Mouse (Mus musculus) E14TG2a.4 (cell line): ENCODE results near the gene Ppm1h.

Experiments
- CTCF ChIP-seq: conservative IDR thresholded peaks from 2 replicates; pipeline ENCODE4 v1.5.1; 2014; ENCODE audit warnings: low read length
- POU5F1 ChIP-seq: IDR thresholded peaks from 2 replicates; pipeline ENCODE4 v1.6.1; 2014; ENCODE audit warnings: low read length, borderline replicate concordance

GRCm38 (mm10) chr10:122912086-122912690, 233.6 kb downstream of the Ppm1h start:
- TF ChIP-seq CTCF (no peak), POU5F1 (no peak)
